Mouse (Mus musculus): ENCODE measurements at regions not wholly inside any gene's neighbourhood (a gene's known extent, or its start where the extent isn't known, plus 50 kb on each side); places are given as distances from the start of the nearest gene placed in this dataset.

DNA sequence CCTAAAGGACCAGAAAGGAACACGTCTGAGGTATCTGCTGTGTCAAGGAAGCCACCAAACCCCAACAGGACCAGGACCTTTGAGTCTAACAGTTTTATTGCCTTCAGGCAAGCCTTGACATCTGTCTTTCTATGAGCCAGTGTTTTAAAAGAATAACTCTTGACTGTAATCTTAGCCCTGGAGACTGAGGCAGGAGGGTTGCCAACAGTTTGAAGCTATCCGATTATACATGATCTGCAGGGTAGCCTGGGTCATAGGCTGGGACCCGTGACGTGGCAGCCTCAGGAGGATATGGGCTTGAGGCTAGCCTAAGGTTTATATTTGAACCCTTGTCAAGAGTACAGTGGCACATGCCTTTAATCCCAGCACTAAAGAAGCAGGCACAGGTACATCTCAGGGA is 73.5 kb upstream of the Tlk1 start:
- H3K9me3 ChIP-seq (ENCODE audit: low read length), result no peaks in the 10 kb centered on the region
- DNase-seq (ENCODE audit: low spot score) (no peak), ATAC-seq (no peak)
- no peak overlapping the region for H3K9ac ChIP-seq (replicated peaks; ENCODE audit: low read depth)
- no peak overlapping the region for H3K27ac ChIP-seq (ENCODE audit: low read length)
- TF ChIP-seq EP300 (IDR thresholded peaks at IDR 0.05), result no peak
- TF ChIP-seq CTCF (IDR thresholded peaks at IDR 0.05), result no peak
- H3K4me1 ChIP-seq (ENCODE audit: insufficient read depth, low read depth, low read length), result no peaks in the 10 kb centered on the region; the same call in 1 of the 2 replicates
- no peak overlapping the region for H3K4me3 ChIP-seq (ENCODE audit: low read depth, low read length)
- H3K27me3 ChIP-seq (replicated peaks; ENCODE audit: insufficient read depth, low read length), result no peaks in the 10 kb centered on the region
- no peaks in the 10 kb centered on the region for H3K36me3 ChIP-seq (ENCODE audit: insufficient read depth, low read length)
- 86% methylated on average over 4 of the region's 4 CpGs for WGBS
- no peak overlapping the region for H3K4me2 ChIP-seq (replicated peaks; ENCODE audit: low read depth, low read length)

- 57% methylated on average over 9 of the region's 9 CpGs for WGBS
- no peak overlapping the region for H3K4me2 ChIP-seq (replicated peaks; ENCODE audit: low read depth, low read length)
Observed at GRCm38 (mm10) chr2:70898396-70898795, 72.9 kb upstream of the Tlk1 start.

DNA sequence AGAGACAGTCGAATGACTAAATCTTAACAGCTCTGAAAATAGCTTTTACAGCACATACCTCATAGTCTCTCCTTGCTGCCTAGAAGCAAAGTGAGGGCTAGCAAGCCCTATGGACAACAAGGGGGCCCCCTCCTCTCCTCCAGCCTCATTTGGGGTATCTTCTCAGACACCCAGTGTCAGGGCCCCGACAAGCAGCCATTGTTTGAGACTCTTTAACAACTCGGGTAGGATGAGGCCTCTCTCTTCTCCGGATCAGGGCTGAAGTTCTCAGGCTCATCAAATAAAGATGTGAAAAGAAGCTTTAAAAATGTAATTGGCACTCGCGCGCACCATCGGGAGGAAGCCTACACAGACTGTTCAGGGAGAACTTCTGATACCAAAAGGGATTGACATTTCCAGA is 71.8 kb upstream of the Tlk1 start:
- TF ChIP-seq CTCF (IDR thresholded peaks at IDR 0.05) (no peak), EP300 (IDR thresholded peaks at IDR 0.05) (no peak)
- Histone ChIP-seq H3K4me1 (ENCODE audit: insufficient read depth, low read depth, low read length) (no peaks in the 10 kb centered on the region; the same call in 1 of the 2 replicates), H3K27ac (ENCODE audit: low read length) (no peak overlapping the region), H3K9ac (replicated peaks; ENCODE audit: low read depth) (no peak overlapping the region), H3K36me3 (ENCODE audit: insufficient read depth, low read length) (no peaks in the 10 kb centered on the region), H3K4me2 (replicated peaks; ENCODE audit: low read depth, low read length) (no peak overlapping the region), H3K9me3 (ENCODE audit: low read length) (no peaks in the 10 kb centered on the region), H3K27me3 (replicated peaks; ENCODE audit: insufficient read depth, low read length) (no peaks in the 10 kb centered on the region), H3K4me3 (ENCODE audit: low read depth, low read length) (no peak overlapping the region)
- 87% methylated on average over 8 of the region's 8 CpGs for WGBS
- ATAC-seq, result no peak
- no peak for DNase-seq (ENCODE audit: low spot score)

More at GRCm38 (mm10) chr2:70898396-70898795, 72.9 kb upstream of the Tlk1 start:
- TF ChIP-seq EP300 (IDR thresholded peaks at IDR 0.05) (no peak), CTCF (IDR thresholded peaks at IDR 0.05) (no peak)
- no peak overlapping the region for H3K4me3 ChIP-seq (ENCODE audit: low read depth, low read length)
- H3K27ac ChIP-seq (ENCODE audit: low read length), result no peak overlapping the region
- no peak for DNase-seq (ENCODE audit: low spot score)
- H3K9me3 ChIP-seq (ENCODE audit: low read length), result no peaks in the 10 kb centered on the region
- H3K27me3 ChIP-seq (replicated peaks; ENCODE audit: insufficient read depth, low read length), result no peaks in the 10 kb centered on the region
- H3K4me1 ChIP-seq (ENCODE audit: insufficient read depth, low read depth, low read length), result no peaks in the 10 kb centered on the region; the same call in 1 of the 2 replicates
- H3K36me3 ChIP-seq (ENCODE audit: insufficient read depth, low read length), result no peaks in the 10 kb centered on the region
- H3K9ac ChIP-seq (replicated peaks; ENCODE audit: low read depth), result no peak overlapping the region
- no peak for ATAC-seq

DNA sequence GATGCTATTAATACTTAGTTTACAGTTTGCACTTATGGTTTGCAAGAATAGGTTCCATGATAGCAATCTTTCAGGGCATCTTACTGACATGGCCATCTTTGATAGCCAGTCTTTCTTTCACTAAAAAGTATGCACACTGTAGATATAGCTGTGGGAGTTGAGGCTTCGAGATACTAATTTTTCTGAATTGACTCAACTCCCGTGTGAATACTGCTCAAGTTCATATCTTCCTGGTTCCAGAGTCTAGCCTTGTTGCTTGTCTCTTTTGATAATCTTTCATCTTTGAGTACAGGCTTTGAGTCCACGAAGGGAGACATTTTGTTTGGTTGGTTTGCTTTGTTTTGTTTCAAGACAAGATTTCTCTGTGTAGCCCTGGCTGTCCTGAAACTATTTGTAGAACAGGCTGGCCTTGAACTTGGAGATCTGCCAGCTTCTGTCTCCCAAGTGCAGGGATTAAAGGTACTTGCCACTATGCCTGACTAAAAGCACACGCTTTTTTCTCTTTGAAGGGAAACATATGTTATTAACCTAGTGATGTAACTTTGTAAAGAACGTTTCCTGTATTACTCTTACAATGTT is 64.1 kb upstream of the Tlk1 start:
- Histone ChIP-seq H3K9ac (replicated peaks; ENCODE audit: low read depth) (no peak overlapping the region), H3K27me3 (replicated peaks; ENCODE audit: insufficient read depth, low read length) (no peaks in the 10 kb centered on the region), H3K36me3 (ENCODE audit: insufficient read depth, low read length) (no peaks in the 10 kb centered on the region), H3K9me3 (ENCODE audit: low read length) (no peaks in the 10 kb centered on the region), H3K4me2 (replicated peaks; ENCODE audit: low read depth, low read length) (no peak overlapping the region), H3K27ac (ENCODE audit: low read length) (no peak overlapping the region), H3K4me1 (ENCODE audit: insufficient read depth, low read depth, low read length) (no peaks in the 10 kb centered on the region), H3K4me3 (ENCODE audit: low read depth, low read length) (no peak overlapping the region)
- TF ChIP-seq EP300 (IDR thresholded peaks at IDR 0.05) (no peak), CTCF (IDR thresholded peaks at IDR 0.05) (no peak)
- 37% methylated on average over 5 of the region's 5 CpGs for WGBS
- ATAC-seq (no peak), DNase-seq (ENCODE audit: low spot score) (no peak)

DNA sequence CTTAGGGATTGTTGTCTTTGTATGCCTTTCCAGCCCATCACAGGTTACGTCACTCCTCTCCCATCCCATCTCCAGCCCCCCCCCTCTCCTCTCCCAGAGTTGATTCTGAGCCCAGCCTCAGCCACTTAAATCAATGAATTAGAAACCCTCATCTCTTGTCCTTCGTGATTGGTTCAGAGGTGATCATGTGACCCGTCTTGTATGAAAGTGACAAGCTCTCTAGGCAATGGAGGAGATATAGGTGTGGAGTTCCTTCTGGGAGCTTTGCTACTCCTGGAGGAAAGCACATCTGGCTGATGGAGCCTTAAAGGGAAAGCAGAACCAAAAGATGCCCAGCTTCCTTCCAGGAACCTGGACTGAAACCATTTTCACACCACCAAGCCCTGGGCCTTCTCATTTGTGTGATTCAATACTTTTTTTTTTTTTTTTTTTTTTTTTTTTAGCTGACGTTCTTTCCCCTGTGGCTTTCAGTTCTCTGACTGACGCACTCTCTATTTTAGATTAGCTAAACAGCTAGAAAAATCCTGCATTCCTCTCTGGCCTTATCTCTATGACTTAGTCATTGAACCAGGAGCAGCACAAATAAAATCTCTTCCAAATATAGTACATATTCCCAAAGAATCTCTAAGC is 63.4 kb upstream of the Tlk1 start:
- Histone ChIP-seq H3K36me3 (ENCODE audit: insufficient read depth, low read length) (no peaks in the 10 kb centered on the region), H3K27ac (ENCODE audit: low read length) (no peak overlapping the region), H3K9ac (replicated peaks; ENCODE audit: low read depth) (no peak overlapping the region), H3K27me3 (replicated peaks; ENCODE audit: insufficient read depth, low read length) (no peaks in the 10 kb centered on the region), H3K4me3 (ENCODE audit: low read depth, low read length) (no peak overlapping the region), H3K4me2 (replicated peaks; ENCODE audit: low read depth, low read length) (no peak overlapping the region), H3K9me3 (ENCODE audit: low read length) (no peaks in the 10 kb centered on the region), H3K4me1 (ENCODE audit: insufficient read depth, low read depth, low read length) (no peaks in the 10 kb centered on the region)
- no peak for DNase-seq (ENCODE audit: low spot score)
- no peak for ATAC-seq
- WGBS, result 72% methylated on average over 5 of the region's 5 CpGs
- TF ChIP-seq CTCF (IDR thresholded peaks at IDR 0.05) (no peak), EP300 (IDR thresholded peaks at IDR 0.05) (no peak)

- WGBS, result 86% methylated on average over 7 of the region's 7 CpGs
- H3K4me2 ChIP-seq (replicated peaks; ENCODE audit: low read depth, low read length), result no peak overlapping the region
- H3K27ac ChIP-seq (ENCODE audit: low read length), result no peak overlapping the region
- ATAC-seq, result no peak
- H3K4me1 ChIP-seq (ENCODE audit: insufficient read depth, low read depth, low read length), result no peaks in the 10 kb centered on the region
- no peaks in the 10 kb centered on the region for H3K27me3 ChIP-seq (replicated peaks; ENCODE audit: insufficient read depth, low read length)
- DNase-seq (ENCODE audit: low spot score), result no peak
- no peaks in the 10 kb centered on the region for H3K36me3 ChIP-seq (ENCODE audit: insufficient read depth, low read length)
- H3K9ac ChIP-seq (replicated peaks; ENCODE audit: low read depth), result no peak overlapping the region
- TF ChIP-seq CTCF (IDR thresholded peaks at IDR 0.05) (no peak), EP300 (IDR thresholded peaks at IDR 0.05) (no peak)
- H3K4me3 ChIP-seq (ENCODE audit: low read depth, low read length), result no peak overlapping the region
- H3K9me3 ChIP-seq (ENCODE audit: low read length), result no peaks in the 10 kb centered on the region
Observed at GRCm38 (mm10) chr2:70886831-70887230, 61.3 kb upstream of the Tlk1 start.

All from lung, postnatal 0 days (tissue).